ENCODE assay signal across 18 mouse cellular contexts in the genomic region with DNA sequence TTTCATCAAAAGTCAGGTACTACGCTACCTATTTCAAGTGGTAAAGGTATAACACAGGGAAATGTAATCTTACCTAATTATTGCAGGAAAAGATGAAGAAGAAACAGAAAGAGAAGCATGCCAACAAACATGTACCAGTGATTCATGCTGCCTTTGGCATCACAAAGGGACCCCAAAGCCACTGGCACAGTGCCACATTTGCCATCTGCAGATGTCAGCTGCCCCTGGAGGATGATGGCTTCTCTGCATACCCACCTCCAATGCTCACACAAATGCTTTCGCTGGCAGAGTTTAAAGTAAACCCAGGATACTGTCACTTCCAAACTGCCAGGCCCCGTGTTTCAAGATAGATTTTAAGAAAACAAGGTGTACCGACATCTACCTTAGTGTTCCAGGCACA.
DNase-seq lines count a peak whose midpoint lies in the region; ATAC-seq and TF ChIP-seq lines count a peak whose summit lies in the region.
"Had no signal": no experiment of that assay in that cellular context is flagged by ENCODE, and none has a peak within 500 bp of the region (broad histone marks: within the 10 kb centered on the region; RNA-seq: fewer than 3 reads in every experiment).

No protein-coding gene starts in this region.

- no peaks in the 10 kb centered on the region for H3K9me3 ChIP-seq in forebrain, embryonic 13.5 days (replicated peaks)
- H3K9me3 ChIP-seq in forebrain, embryonic 11.5 days (ENCODE audit: control insufficient read depth, low read length): no peaks in the 10 kb centered on the region
- H3K9me3 ChIP-seq in neural tube, embryonic 13.5 days: no peaks in the 10 kb centered on the region
- H3K9me3 ChIP-seq in neural tube, embryonic 15.5 days (replicated peaks): no peaks in the 10 kb centered on the region
- H3K9me3 ChIP-seq: G1E; limb, embryonic 15.5 days had no signal

- no peak overlapping the region for H3K27ac ChIP-seq in forebrain, embryonic 13.5 days
- H3K27ac ChIP-seq in forebrain, embryonic 11.5 days (ENCODE audit: low read depth, low read length): no peak overlapping the region
- 0 out of 2 replicates have a peak overlapping the region, but pooled peaks have one; percentile 7 for H3K27ac ChIP-seq in neural tube, embryonic 13.5 days (replicated peaks)
- H3K27ac ChIP-seq in neural tube, embryonic 15.5 days (replicated peaks): no peak overlapping the region
- no peak overlapping the region for H3K27ac ChIP-seq in kidney, adult 2 months (ENCODE audit: insufficient read depth, low read depth, low read length)
- H3K27ac ChIP-seq: kidney, postnatal 0 days; limb, embryonic 15.5 days had no signal

- intact Hi-C loops in gastrocnemius, postnatal 36 days (cut with DNase I): no loop called here

- H3K36me3 ChIP-seq in forebrain, embryonic 13.5 days (ENCODE audit: poor library complexity, severe bottlenecking): no peaks in the 10 kb centered on the region
- H3K36me3 ChIP-seq in forebrain, embryonic 11.5 days (ENCODE audit: control insufficient read depth, insufficient read depth, low read length): no peaks in the 10 kb centered on the region
- H3K36me3 ChIP-seq in neural tube, embryonic 13.5 days: no peaks in the 10 kb centered on the region
- H3K36me3 ChIP-seq in neural tube, embryonic 15.5 days: no peaks in the 10 kb centered on the region
- no peaks in the 10 kb centered on the region for H3K36me3 ChIP-seq in kidney, adult 2 months (ENCODE audit: control insufficient read depth, insufficient read depth, low read length)
- H3K36me3 ChIP-seq: G1E; limb, embryonic 15.5 days had no signal

- DNase-seq in forebrain, embryonic 11.5 days (ENCODE audit: low spot score): no peak
- peak; percentile 30 to 72 for DNase-seq in cerebellum, postnatal 25 days
- DNase-seq in layer of hippocampus, postnatal 14 days (ENCODE audit: low spot score in 2 of 2): peak; percentile 63 to 87
- DNase-seq in kidney, adult 2 months: no peak
- DNase-seq in gastrocnemius, postnatal 36 days: no peak
- DNase-seq: heart, adult 11 months; heart, postnatal 4 days; spleen, adult 18-20 months; thymus, adult 2 months had no signal

- peaks cover 9% of the 10 kb centered on the region; the same call in 1 of the 2 replicates for H3K4me1 ChIP-seq in forebrain, embryonic 13.5 days
- no peaks in the 10 kb centered on the region for H3K4me1 ChIP-seq in forebrain, embryonic 11.5 days (replicated peaks; ENCODE audit: control insufficient read depth, insufficient read depth, low read length)
- peaks cover 7% of the 10 kb centered on the region; the same call in 1 of the 2 replicates for H3K4me1 ChIP-seq in neural tube, embryonic 13.5 days (replicated peaks)
- H3K4me1 ChIP-seq in neural tube, embryonic 15.5 days: 0 out of 2 replicates have a peak, but pooled peaks cover 7% of the 10 kb centered on the region
- H3K4me1 ChIP-seq in kidney, adult 2 months (ENCODE audit: control insufficient read depth, insufficient read depth, low read length): no peaks in the 10 kb centered on the region
- H3K4me1 ChIP-seq: limb, embryonic 15.5 days had no signal

- no peak overlapping the region for H3K9ac ChIP-seq in forebrain, embryonic 13.5 days
- H3K9ac ChIP-seq in forebrain, embryonic 11.5 days (ENCODE audit: low read length): no peak overlapping the region
- no peak overlapping the region for H3K9ac ChIP-seq in neural tube, embryonic 13.5 days
- no peak overlapping the region for H3K9ac ChIP-seq in neural tube, embryonic 15.5 days (replicated peaks)
- H3K9ac ChIP-seq: limb, embryonic 15.5 days had no signal

- no peak for TF ChIP-seq POLR2A in kidney, adult 2 months (IDR thresholded peaks at IDR 0.05; ENCODE audit: low read depth, low read length)

- 72% methylated on average over 4 of the region's 4 CpGs for WGBS in forebrain, embryonic 13.5 days
- 82% methylated on average over 4 of the region's 4 CpGs for WGBS in forebrain, embryonic 11.5 days
- WGBS in neural tube, embryonic 13.5 days: 77% methylated on average over 4 of the region's 4 CpGs
- 72% methylated on average over 4 of the region's 4 CpGs for WGBS in neural tube, embryonic 15.5 days
- WGBS in kidney, adult 2 months: 84% methylated on average over 4 of the region's 4 CpGs

- no peak overlapping the region for H3K4me2 ChIP-seq in forebrain, embryonic 13.5 days
- H3K4me2 ChIP-seq in forebrain, embryonic 11.5 days (ENCODE audit: low read depth, low read length, severe bottlenecking): no peak overlapping the region
- H3K4me2 ChIP-seq in neural tube, embryonic 13.5 days: no peak overlapping the region
- H3K4me2 ChIP-seq in neural tube, embryonic 15.5 days: no peak overlapping the region
- H3K4me2 ChIP-seq: limb, embryonic 15.5 days had no signal

- no peak for TF ChIP-seq CTCF in kidney, adult 2 months (conservative IDR thresholded peaks at IDR 0.05; ENCODE audit: insufficient read depth, insufficient read length, low read depth, low read length)

- no peaks in the 10 kb centered on the region for H3K27me3 ChIP-seq in forebrain, embryonic 13.5 days
- H3K27me3 ChIP-seq in forebrain, embryonic 11.5 days (ENCODE audit: control insufficient read depth, insufficient read depth, low read length): no peaks in the 10 kb centered on the region
- no peaks in the 10 kb centered on the region for H3K27me3 ChIP-seq in neural tube, embryonic 13.5 days
- H3K27me3 ChIP-seq in neural tube, embryonic 15.5 days (replicated peaks): no peaks in the 10 kb centered on the region
- no peaks in the 10 kb centered on the region for H3K27me3 ChIP-seq in kidney, adult 2 months (replicated peaks; ENCODE audit: control insufficient read depth, insufficient read depth, low read length)
- H3K27me3 ChIP-seq: limb, embryonic 15.5 days had no signal

- H3K4me3 ChIP-seq in forebrain, embryonic 13.5 days: no peak overlapping the region
- no peak overlapping the region for H3K4me3 ChIP-seq in forebrain, embryonic 11.5 days (ENCODE audit: low read depth, low read length)
- H3K4me3 ChIP-seq in neural tube, embryonic 13.5 days: no peak overlapping the region
- no peak overlapping the region for H3K4me3 ChIP-seq in neural tube, embryonic 15.5 days (replicated peaks)
- H3K4me3 ChIP-seq in kidney, adult 2 months (ENCODE audit: insufficient read depth, low read depth, low read length): no peak overlapping the region
- H3K4me3 ChIP-seq: erythroblast, embryonic 14.5 days; limb, embryonic 15.5 days; myocyte had no signal

- peak; percentile 93 for ATAC-seq in forebrain, embryonic 13.5 days
- no peak for ATAC-seq in forebrain, embryonic 11.5 days (replicated peaks; ENCODE audit: low FRiP score)
- no peak; the same call in 1 of the 2 replicates for ATAC-seq in neural tube, embryonic 13.5 days (ENCODE audit: low read depth)
- no peak for ATAC-seq in neural tube, embryonic 15.5 days (ENCODE audit: low FRiP score)
- ATAC-seq: lung, postnatal 0 days had no signal

Comparison
In these comparisons a context has a peak if more than half of its experiments do, and no peak if none do; other contexts are left out.
1. DNase-seq: peak in cerebellum, postnatal 25 days (2 of 2) and layer of hippocampus, postnatal 14 days (2 of 2); none in forebrain, embryonic 11.5 days (single experiment), kidney, adult 2 months (single experiment) and gastrocnemius, postnatal 36 days (0 of 2).